Mouse (Mus musculus) kidney, adult 2 months (tissue): ENCODE measurements at regions not wholly inside any gene's neighbourhood (a gene's known extent, or its start where the extent isn't known, plus 50 kb on each side); places are given as distances from the start of the nearest gene placed in this dataset.

ENCODE experiments used
- CTCF ChIP-seq: fragments of 200-500 bp; conservative IDR thresholded peaks from 2 replicates; pipeline ENCODE4 v1.5.1; 2011; ENCODE audit warnings: low read depth, mild to moderate bottlenecking, control low read depth, low read length, moderate library complexity, mixed read lengths; ENCODE audit not compliant: insufficient read depth, insufficient read length
- POLR2A ChIP-seq: fragments of 200-500 bp; IDR thresholded peaks from one replicate; pipeline ENCODE4 v1.6.1; 2011; ENCODE audit warnings: low read depth, low read length, control low read depth

DNA sequence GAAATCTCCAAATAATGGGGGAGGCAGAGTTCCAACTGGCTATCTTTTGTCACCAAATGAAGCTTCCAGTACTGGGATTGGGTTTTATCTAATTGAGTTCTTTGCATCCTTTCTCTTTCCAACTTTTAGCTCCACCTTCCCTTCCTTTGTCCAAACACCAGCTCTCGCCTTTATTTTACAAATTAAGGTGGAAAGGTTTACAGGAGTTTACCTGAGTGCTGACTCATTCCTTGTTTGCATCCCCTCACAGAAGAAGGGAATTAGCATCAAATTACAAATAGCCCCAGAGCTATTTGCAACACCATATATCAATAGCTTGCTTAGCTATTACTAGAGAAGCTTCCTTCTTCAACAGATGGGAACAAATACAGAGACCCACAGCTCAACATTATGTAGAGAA, 287.9 kb upstream of the Fbxo33 start:
- TF ChIP-seq POLR2A (no peak), CTCF (no peak)
